Mouse (Mus musculus) E14TG2a.4 (cell line): ENCODE measurements around the gene Crocc.

Experiments used
- CTCF ChIP-seq: conservative IDR thresholded peaks from 2 replicates; pipeline ENCODE4 v1.5.1; 2014; ENCODE audit warnings: low read length
- NANOG ChIP-seq: IDR thresholded peaks from 2 replicates; pipeline ENCODE4 v1.6.1; 2014; ENCODE audit warnings: borderline replicate concordance, low read length, mixed read lengths

- no peak for TF ChIP-seq CTCF
- no peak for TF ChIP-seq NANOG
These were observed 71.6 kb downstream of the Crocc start for GRCm38 (mm10) chr4:140988706-140989290.
